9 mouse cellular contexts compared by ENCODE assay signal in the genomic region with DNA sequence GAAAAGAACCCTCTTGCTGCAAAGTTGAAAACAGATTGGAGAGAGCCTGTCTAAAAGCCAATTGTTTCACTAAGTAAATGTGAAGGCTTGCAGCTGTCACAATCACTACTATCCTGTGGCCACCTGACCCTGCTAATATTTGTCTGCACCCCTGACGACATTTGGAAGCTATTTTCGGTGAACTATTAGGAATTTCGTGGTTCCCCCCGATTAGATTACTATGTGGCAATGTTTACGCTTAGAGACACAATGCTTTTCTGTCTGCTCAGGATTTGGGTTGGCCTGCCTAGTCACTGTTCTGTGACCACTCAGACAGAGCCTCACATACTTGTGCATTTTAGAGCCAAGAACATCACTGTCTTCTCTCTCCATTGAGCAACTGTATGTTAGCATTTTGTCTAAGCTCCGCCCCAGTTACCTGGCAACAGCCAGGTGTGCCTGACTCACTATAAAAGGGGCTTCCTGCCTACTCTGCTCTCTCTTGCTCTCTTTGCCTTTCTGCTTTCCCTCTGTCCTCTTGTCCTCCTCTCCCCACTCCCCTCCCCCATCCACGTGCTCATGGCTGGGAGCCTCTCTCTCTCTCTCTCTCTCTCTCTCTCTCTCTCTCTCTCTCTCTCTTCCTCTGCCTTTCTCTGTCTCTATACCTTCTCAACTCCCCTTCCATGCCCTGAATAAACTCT. TPM values are rescaled to one million over a fixed set of nuclear protein-coding genes. Genes with fewer than 3 reads are reported as not detected.
A peak's percentile ranks its signal among the peaks of the same experiment; 100 is the strongest.
DNase-seq lines count a peak whose midpoint lies in the region; ATAC-seq lines count a peak whose summit lies in the region.
"Had no signal": no experiment of that assay in that cellular context is flagged by ENCODE, and none has a peak within 500 bp of the region (broad histone marks: within the 10 kb centered on the region; RNA-seq: fewer than 3 reads in every experiment).

No protein-coding gene starts in this region.

- H3K4me1 ChIP-seq in kidney, embryonic 15.5 days: peaks cover 14% of the 10 kb centered on the region
- H3K4me1 ChIP-seq in forebrain, embryonic 10.5 days: peaks cover 30% of the 10 kb centered on the region
- peaks cover 12% of the 10 kb centered on the region for H3K4me1 ChIP-seq in limb, embryonic 12.5 days (replicated peaks)
- peaks cover 11% of the 10 kb centered on the region for H3K4me1 ChIP-seq in neural tube, embryonic 15.5 days

- H3K36me3 ChIP-seq in kidney, embryonic 15.5 days: no peaks in the 10 kb centered on the region
- H3K36me3 ChIP-seq in forebrain, embryonic 10.5 days (replicated peaks): no peaks in the 10 kb centered on the region
- no peaks in the 10 kb centered on the region for H3K36me3 ChIP-seq in limb, embryonic 12.5 days
- H3K36me3 ChIP-seq in neural tube, embryonic 15.5 days: no peaks in the 10 kb centered on the region

- no peaks in the 10 kb centered on the region for H3K9me3 ChIP-seq in kidney, embryonic 15.5 days (replicated peaks)
- H3K9me3 ChIP-seq in forebrain, embryonic 10.5 days: no peaks in the 10 kb centered on the region
- no peaks in the 10 kb centered on the region for H3K9me3 ChIP-seq in limb, embryonic 12.5 days
- no peaks in the 10 kb centered on the region for H3K9me3 ChIP-seq in neural tube, embryonic 15.5 days (replicated peaks)

- ATAC-seq in kidney, embryonic 15.5 days (replicated peaks; ENCODE audit: low FRiP score): 0 out of 2 replicates have a peak, but pooled peaks have one; percentile 60
- ATAC-seq in limb, embryonic 12.5 days (ENCODE audit: insufficient number of reproducible peaks, insufficient read depth, low FRiP score, low TSS enrichment, low read depth): no peak
- no peak for ATAC-seq in neural tube, embryonic 15.5 days (ENCODE audit: low FRiP score)
- no peak for ATAC-seq in frontal cortex, adult (ENCODE audit: low TSS enrichment)

- WGBS in kidney, embryonic 15.5 days: 31% methylated on average over 7 of the region's 7 CpGs
- WGBS in forebrain, embryonic 10.5 days: 4% methylated on average over 7 of the region's 7 CpGs
- 38% methylated on average over 7 of the region's 7 CpGs for WGBS in limb, embryonic 12.5 days
- 32% methylated on average over 7 of the region's 7 CpGs for WGBS in neural tube, embryonic 15.5 days

- peak overlapping the region; percentile 48 for H3K4me2 ChIP-seq in kidney, embryonic 15.5 days
- H3K4me2 ChIP-seq in limb, embryonic 12.5 days: peak overlapping the region; percentile 42
- peak overlapping the region; percentile 40; the same call in 1 of the 2 replicates for H3K4me2 ChIP-seq in neural tube, embryonic 15.5 days

- no peak overlapping the region for H3K27ac ChIP-seq in kidney, embryonic 15.5 days
- H3K27ac ChIP-seq in forebrain, embryonic 10.5 days: peak overlapping the region; percentile 82
- H3K27ac ChIP-seq in limb, embryonic 12.5 days: no peak overlapping the region
- no peak overlapping the region for H3K27ac ChIP-seq in neural tube, embryonic 15.5 days (replicated peaks)

- DNase-seq in kidney, postnatal 10 days: no peak
- no peak for DNase-seq in forebrain, embryonic 10.5 days (ENCODE audit: extremely low spot score, low spot score)
- DNase-seq in ovary, postnatal 14 days (ENCODE audit: low spot score): no peak
- no peak for DNase-seq in yolk sac, embryonic 10.5 days (ENCODE audit: low spot score)

- peak overlapping the region; percentile 9; the same call in 1 of the 2 replicates for H3K4me3 ChIP-seq in kidney, embryonic 15.5 days (replicated peaks)
- H3K4me3 ChIP-seq in forebrain, embryonic 10.5 days: peak overlapping the region; percentile 42
- H3K4me3 ChIP-seq in limb, embryonic 12.5 days (replicated peaks): no peak overlapping the region
- no peak overlapping the region for H3K4me3 ChIP-seq in neural tube, embryonic 15.5 days (replicated peaks)

- no peaks in the 10 kb centered on the region for H3K27me3 ChIP-seq in kidney, embryonic 15.5 days
- H3K27me3 ChIP-seq in forebrain, embryonic 10.5 days (ENCODE audit: poor library complexity, severe bottlenecking): peaks cover 17% of the 10 kb centered on the region
- no peaks in the 10 kb centered on the region for H3K27me3 ChIP-seq in limb, embryonic 12.5 days
- no peaks in the 10 kb centered on the region for H3K27me3 ChIP-seq in neural tube, embryonic 15.5 days (replicated peaks)
- H3K27me3 ChIP-seq: CH12.LX had no signal

- H3K9ac ChIP-seq in kidney, embryonic 15.5 days: no peak overlapping the region
- H3K9ac ChIP-seq in limb, embryonic 12.5 days (replicated peaks): no peak overlapping the region
- no peak overlapping the region; the same call in 1 of the 2 replicates for H3K9ac ChIP-seq in neural tube, embryonic 15.5 days (replicated peaks)

RNA-seq across cellular contexts. Expression of gene Efna5, which starts 59.6 kb away (rescaled TPM):
- 29.9 and 33.7 TPM in 2 replicates for polyA plus RNA-seq in kidney, embryonic 15.5 days (2015; fragmentation: Nextera tagmentation; extraction: Ambion mirVana)
- polyA plus RNA-seq in forebrain, embryonic 10.5 days (2016; fragmentation: Nextera tagmentation; extraction: Ambion mirVana): 44.9 and 52.8 TPM in 2 replicates
- 38.2 and 42.6 TPM in 2 replicates for polyA plus RNA-seq in limb, embryonic 12.5 days (2016; fragmentation: Nextera tagmentation; extraction: Ambion mirVana)
- 44.4 and 46.0 TPM in 2 replicates for polyA plus RNA-seq in neural tube, embryonic 15.5 days (2015; fragmentation: Nextera tagmentation; extraction: Ambion mirVana)

Comparison
In these comparisons a context has a peak if more than half of its experiments do, and no peak if none do; other contexts are left out.
1. H3K4me3 ChIP-seq: peak in kidney, embryonic 15.5 days (single experiment) and forebrain, embryonic 10.5 days (single experiment); none in limb, embryonic 12.5 days (single experiment) and neural tube, embryonic 15.5 days (single experiment).
2. Peak in every context shown above with its lines, with median percentiles within 50 percentile points of each other: H3K4me2 ChIP-seq.